9 mouse cellular contexts compared by ENCODE assay signal in genomic region chr9:109000726-109001125, GRCm38 (mm10). TPM values are rescaled to one million over a fixed set of nuclear protein-coding genes. Genes with fewer than 3 reads are reported as not detected.
DNase-seq lines count a peak whose midpoint lies in the region; ATAC-seq and TF ChIP-seq lines count a peak whose summit lies in the region.
"Had no signal": no experiment of that assay in that cellular context is flagged by ENCODE, and none has a peak within 500 bp of the region (broad histone marks: within the 10 kb centered on the region; RNA-seq: fewer than 3 reads in every experiment).

No protein-coding gene starts in this region.

- H3K4me3 ChIP-seq in midbrain, embryonic 10.5 days, result no peak overlapping the region
- no peak overlapping the region for H3K4me3 ChIP-seq in midbrain, embryonic 16.5 days (ENCODE audit: low read depth, low read length)
- H3K4me3 ChIP-seq in bone marrow macrophage, adult 2 months (ENCODE audit: insufficient read depth, low read length), result no peak overlapping the region
- H3K4me3 ChIP-seq in embryonic fibroblast, embryonic 13.5 days (ENCODE audit: insufficient read depth, low read length), result no peak overlapping the region
- H3K4me3 ChIP-seq in hindbrain, embryonic 10.5 days, result no peak overlapping the region
- H3K4me3 ChIP-seq: myocyte had no signal

- H3K27ac ChIP-seq in midbrain, embryonic 10.5 days (replicated peaks), result no peak overlapping the region
- no peak overlapping the region for H3K27ac ChIP-seq in midbrain, embryonic 16.5 days (ENCODE audit: low read length)
- H3K27ac ChIP-seq in bone marrow macrophage, adult 2 months (ENCODE audit: insufficient read depth, low read depth, low read length), result no peak overlapping the region
- no peak overlapping the region for H3K27ac ChIP-seq in embryonic fibroblast, embryonic 13.5 days (ENCODE audit: insufficient read depth, low read length)
- H3K27ac ChIP-seq in hindbrain, embryonic 10.5 days, result no peak overlapping the region

- no peak for ATAC-seq in midbrain, embryonic 16.5 days

- no peaks in the 10 kb centered on the region for H3K4me1 ChIP-seq in midbrain, embryonic 10.5 days
- peaks cover 2% of the 10 kb centered on the region; the same call in 1 of the 2 replicates for H3K4me1 ChIP-seq in midbrain, embryonic 16.5 days (ENCODE audit: control insufficient read depth, insufficient read depth, low read length)
- peaks cover 35% of the 10 kb centered on the region for H3K4me1 ChIP-seq in bone marrow macrophage, adult 2 months (ENCODE audit: control insufficient read depth, insufficient read depth, low read length)
- H3K4me1 ChIP-seq in embryonic fibroblast, embryonic 13.5 days (ENCODE audit: control insufficient read depth, insufficient read depth, low read length), result no peaks in the 10 kb centered on the region
- peaks cover 5% of the 10 kb centered on the region; the same call in 1 of the 2 replicates for H3K4me1 ChIP-seq in hindbrain, embryonic 10.5 days (replicated peaks)

- H3K27me3 ChIP-seq in midbrain, embryonic 10.5 days (ENCODE audit: low read depth, poor library complexity, severe bottlenecking), result no peaks in the 10 kb centered on the region
- no peaks in the 10 kb centered on the region for H3K27me3 ChIP-seq in midbrain, embryonic 16.5 days (ENCODE audit: control insufficient read depth, insufficient read depth, low read depth, low read length)
- H3K27me3 ChIP-seq in hindbrain, embryonic 10.5 days (ENCODE audit: insufficient read depth, poor library complexity, severe bottlenecking), result no peaks in the 10 kb centered on the region

- no peak overlapping the region for H3K4me2 ChIP-seq in midbrain, embryonic 16.5 days (ENCODE audit: low read length)

- intact Hi-C loops in left cerebral cortex, postnatal 25 days (cut with DNase I), result loop anchor here (1.0 to 10.0 kb wide), 3 partner anchors 59 to 834 kb away; partner anchors contain the start of genes Nme6 and Trex1

- H3K9me3 ChIP-seq in midbrain, embryonic 10.5 days (replicated peaks), result no peaks in the 10 kb centered on the region
- H3K9me3 ChIP-seq in midbrain, embryonic 16.5 days (replicated peaks; ENCODE audit: control insufficient read depth, low read length, poor library complexity, severe bottlenecking), result no peaks in the 10 kb centered on the region
- H3K9me3 ChIP-seq in hindbrain, embryonic 10.5 days, result no peaks in the 10 kb centered on the region

- TF ChIP-seq POLR2A in bone marrow macrophage, adult 2 months (IDR thresholded peaks at IDR 0.05; ENCODE audit: borderline replicate concordance, low read depth, low read length), result no peak
- TF ChIP-seq POLR2A in embryonic fibroblast, embryonic 13.5 days (IDR thresholded peaks at IDR 0.05; ENCODE audit: low read depth, low read length), result no peak

- peak; percentile 65 for DNase-seq in midbrain, embryonic 10.5 days (ENCODE audit: low spot score)
- DNase-seq in hindbrain, embryonic 10.5 days (ENCODE audit: low spot score), result peak; percentile 67
- peak; percentile 77 for DNase-seq in left cerebral cortex, postnatal 25 days (ENCODE audit: low spot score in 2 of 2)
- peak; percentile 83 for DNase-seq in mesoderm, embryonic 11.5 days (ENCODE audit: low read depth, low spot score)
- DNase-seq in spleen, postnatal 10 days (ENCODE audit: low spot score in 2 of 2), result peak; percentile 60 to 79

- TF ChIP-seq CTCF in bone marrow macrophage, adult 2 months (IDR thresholded peaks at IDR 0.05; ENCODE audit: low read depth, low read length), result peak; percentile 94
- peak; percentile 90 for TF ChIP-seq CTCF in embryonic fibroblast, embryonic 13.5 days (IDR thresholded peaks at IDR 0.05; ENCODE audit: borderline replicate concordance, insufficient read depth, low read length)

- 13% methylated on average over 3 of the region's 3 CpGs for WGBS in midbrain, embryonic 10.5 days
- 12% methylated on average over 3 of the region's 3 CpGs for WGBS in midbrain, embryonic 16.5 days
- WGBS in hindbrain, embryonic 10.5 days, result 16% methylated on average over 3 of the region's 3 CpGs

- H3K9ac ChIP-seq in midbrain, embryonic 16.5 days (ENCODE audit: low read depth, low read length), result no peak overlapping the region

- H3K36me3 ChIP-seq in midbrain, embryonic 10.5 days, result no peaks in the 10 kb centered on the region
- H3K36me3 ChIP-seq in midbrain, embryonic 16.5 days (ENCODE audit: control insufficient read depth, insufficient read depth, low read length), result peaks cover 6% of the 10 kb centered on the region; the same call in 1 of the 2 replicates
- H3K36me3 ChIP-seq in hindbrain, embryonic 10.5 days, result no peaks in the 10 kb centered on the region

RNA-seq across cellular contexts. Expression of gene Pfkfb4, which starts 9.1 kb away (rescaled TPM):
- 11.9 and 13.9 TPM in 2 replicates for polyA plus RNA-seq in midbrain, embryonic 10.5 days (2016; fragmentation: Nextera tagmentation; extraction: Ambion mirVana)
- 31.5 and 31.9 TPM in 2 replicates for polyA plus RNA-seq in midbrain, embryonic 16.5 days (2015; fragmentation: Nextera tagmentation; extraction: Ambion mirVana)
- 41.7 and 44.5 TPM in 2 replicates for polyA plus RNA-seq in bone marrow macrophage, adult 2 months (2012; ENCODE audit: insufficient read depth, insufficient read length, missing spikeins)
- polyA plus RNA-seq in embryonic fibroblast, embryonic 13.5 days (2011; ENCODE audit: insufficient read length, low read depth, missing spikeins), result 6.0 and 7.1 TPM in 2 replicates
- polyA plus RNA-seq in hindbrain, embryonic 10.5 days (2016; fragmentation: Nextera tagmentation; extraction: Ambion mirVana), result 11.9 and 17.6 TPM in 2 replicates
- 10 to 100 TPM; 12.5 to 15.5 TPM for total RNA-seq in left cerebral cortex, postnatal 25 days (2021)

RNA-seq across cellular contexts. Expression of gene Ucn2, which starts 14.9 kb away (rescaled TPM):
- polyA plus RNA-seq in midbrain, embryonic 10.5 days (2016; fragmentation: Nextera tagmentation; extraction: Ambion mirVana), result not detected in 2 replicates
- not detected in 2 replicates for polyA plus RNA-seq in midbrain, embryonic 16.5 days (2015; fragmentation: Nextera tagmentation; extraction: Ambion mirVana)
- not detected in 2 replicates for polyA plus RNA-seq in bone marrow macrophage, adult 2 months (2012; ENCODE audit: insufficient read depth, insufficient read length, missing spikeins)
- polyA plus RNA-seq in embryonic fibroblast, embryonic 13.5 days (2011; ENCODE audit: insufficient read length, low read depth, missing spikeins), result 1.7 and 1.9 TPM in 2 replicates
- not detected in 2 replicates for polyA plus RNA-seq in hindbrain, embryonic 10.5 days (2016; fragmentation: Nextera tagmentation; extraction: Ambion mirVana)
- not detected for total RNA-seq in left cerebral cortex, postnatal 25 days (2021)

RNA-seq across cellular contexts. Expression of gene Shisa5, which starts 37.6 kb away (rescaled TPM):
- polyA plus RNA-seq in midbrain, embryonic 10.5 days (2016; fragmentation: Nextera tagmentation; extraction: Ambion mirVana), result 32.9 and 37.2 TPM in 2 replicates
- 60.1 and 68.9 TPM in 2 replicates for polyA plus RNA-seq in midbrain, embryonic 16.5 days (2015; fragmentation: Nextera tagmentation; extraction: Ambion mirVana)
- polyA plus RNA-seq in bone marrow macrophage, adult 2 months (2012; ENCODE audit: insufficient read depth, insufficient read length, missing spikeins), result 324 and 428 TPM in 2 replicates
- 230 and 252 TPM in 2 replicates for polyA plus RNA-seq in embryonic fibroblast, embryonic 13.5 days (2011; ENCODE audit: insufficient read length, low read depth, missing spikeins)
- polyA plus RNA-seq in hindbrain, embryonic 10.5 days (2016; fragmentation: Nextera tagmentation; extraction: Ambion mirVana), result 38.8 and 43.6 TPM in 2 replicates
- total RNA-seq in left cerebral cortex, postnatal 25 days (2021), result 10 to 100 TPM; 66.3 to 77.4 TPM

RNA-seq across cellular contexts. Expression of gene Col7a1, which starts 47.3 kb away (rescaled TPM):
- 2.3 and 2.4 TPM in 2 replicates for polyA plus RNA-seq in midbrain, embryonic 10.5 days (2016; fragmentation: Nextera tagmentation; extraction: Ambion mirVana)
- 1.1 and 1.6 TPM in 2 replicates for polyA plus RNA-seq in midbrain, embryonic 16.5 days (2015; fragmentation: Nextera tagmentation; extraction: Ambion mirVana)
- polyA plus RNA-seq in bone marrow macrophage, adult 2 months (2012; ENCODE audit: insufficient read depth, insufficient read length, missing spikeins), result 0.17 and 0.78 TPM in 2 replicates
- 48.8 and 70.7 TPM in 2 replicates for polyA plus RNA-seq in embryonic fibroblast, embryonic 13.5 days (2011; ENCODE audit: insufficient read length, low read depth, missing spikeins)
- 1.2 and 3.3 TPM in 2 replicates for polyA plus RNA-seq in hindbrain, embryonic 10.5 days (2016; fragmentation: Nextera tagmentation; extraction: Ambion mirVana)
- total RNA-seq in left cerebral cortex, postnatal 25 days (2021), result 1 to 10 TPM; 2.5 to 4.5 TPM

RNA-seq across cellular contexts. Expression of gene Trex1, which starts 58.8 kb away (rescaled TPM):
- polyA plus RNA-seq in midbrain, embryonic 10.5 days (2016; fragmentation: Nextera tagmentation; extraction: Ambion mirVana), result 7.5 and 10.1 TPM in 2 replicates
- 12.1 and 13.7 TPM in 2 replicates for polyA plus RNA-seq in midbrain, embryonic 16.5 days (2015; fragmentation: Nextera tagmentation; extraction: Ambion mirVana)
- polyA plus RNA-seq in bone marrow macrophage, adult 2 months (2012; ENCODE audit: insufficient read depth, insufficient read length, missing spikeins), result 88.4 and 110 TPM in 2 replicates
- 8.2 and 12.8 TPM in 2 replicates for polyA plus RNA-seq in embryonic fibroblast, embryonic 13.5 days (2011; ENCODE audit: insufficient read length, low read depth, missing spikeins)
- 8.1 and 11.3 TPM in 2 replicates for polyA plus RNA-seq in hindbrain, embryonic 10.5 days (2016; fragmentation: Nextera tagmentation; extraction: Ambion mirVana)
- 10 to 100 TPM; 12.7 to 13.0 TPM for total RNA-seq in left cerebral cortex, postnatal 25 days (2021)
